Mouse (Mus musculus) small intestine, adult 2 months (tissue): Measurements from ENCODE around the gene Chst12.

Experiments
- CTCF ChIP-seq: fragments of 200-500 bp; IDR thresholded peaks from 2 replicates; pipeline ENCODE4 v1.5.1; 2012; ENCODE audit warnings: low read depth, mild to moderate bottlenecking, control low read depth, inconsistent platforms, low read length, moderate library complexity, mixed read lengths; ENCODE audit not compliant: insufficient replicate concordance, insufficient read length; ENCODE audit errors: extremely low read depth
- POLR2A ChIP-seq: fragments of 200-500 bp; IDR thresholded peaks from 2 replicates; pipeline ENCODE4 v1.6.1; 2012; ENCODE audit warnings: low read depth, mild to moderate bottlenecking, control low read depth, inconsistent platforms, low read length, moderate library complexity

- TF ChIP-seq CTCF: no peak
- TF ChIP-seq POLR2A: no peak
These were observed 37.6 kb downstream of the Chst12 start for GRCm38 (mm10) chr5:140542811-140543575.
